Mouse (Mus musculus) spleen, adult 2 months (tissue): ENCODE data around the gene Lgals8.

ENCODE experiments used
- CTCF ChIP-seq: fragments of 200-500 bp; IDR thresholded peaks from 2 replicates; pipeline ENCODE4 v1.5.1; 2011; ENCODE audit warnings: mild to moderate bottlenecking, inconsistent platforms; ENCODE audit not compliant: insufficient read depth, insufficient read length, insufficient replicate concordance; ENCODE audit errors: extremely low read depth
- POLR2A ChIP-seq: fragments of 200-500 bp; IDR thresholded peaks from 2 replicates; pipeline ENCODE4 v1.6.1; 2011; ENCODE audit warnings: low read depth, low read length, inconsistent platforms

DNA sequence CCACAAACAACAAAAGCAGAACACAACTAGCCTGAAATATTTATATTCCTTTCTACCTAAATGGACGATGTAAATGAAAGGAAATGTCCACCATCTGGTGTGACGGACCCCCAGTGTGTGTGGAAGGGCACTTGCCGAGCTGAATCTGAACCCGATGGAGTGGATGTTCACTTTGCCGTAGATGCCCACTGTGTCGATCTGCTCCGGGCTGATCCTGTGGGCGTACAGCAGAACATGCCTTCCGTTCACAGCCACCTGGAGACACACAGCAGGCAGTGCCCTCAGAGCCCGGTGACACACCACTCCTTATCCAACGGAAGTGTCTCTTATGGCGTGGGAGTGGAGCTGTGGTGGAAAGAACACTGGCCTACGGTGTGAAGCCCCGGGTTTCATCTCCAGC, 11.6 kb downstream of the Lgals8 start:
- TF ChIP-seq CTCF: no peak
- no peak for TF ChIP-seq POLR2A
